Mouse (Mus musculus): ENCODE data around the gene Defb38.

The Defb38 gene

DNA sequence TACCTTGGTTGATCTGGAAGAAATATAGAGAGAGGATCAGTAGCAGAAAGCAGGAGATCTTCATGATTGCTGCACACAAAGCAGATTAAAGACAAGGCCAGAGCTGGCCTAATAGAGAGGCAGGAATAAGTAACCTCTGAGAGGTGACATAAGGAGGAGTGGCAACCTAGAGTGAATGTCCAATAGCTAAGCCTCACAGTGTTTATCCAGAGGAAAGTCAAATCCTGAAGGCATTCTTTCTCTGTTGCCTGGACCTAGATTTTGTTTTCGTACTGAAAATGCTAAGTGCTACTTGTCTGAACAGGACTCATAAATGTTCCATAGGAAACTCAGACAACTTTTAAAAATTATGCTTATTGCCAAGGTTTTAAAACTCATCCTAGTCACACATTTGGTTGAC is at the start of gene Defb38:
Gene Defb38 (minus strand): TSS at position 101 of the 400 bp plus-strand sequence.
- no peak for DNase-seq (ENCODE audit: low spot score)

GRCm38 (mm10) chr8:19066013-19066412 is 39.6 kb upstream of the Defb38 start:
- no peak for DNase-seq (ENCODE audit: low spot score)

- no peak for DNase-seq (ENCODE audit: low spot score)
These were observed 38.3 kb upstream of the Defb38 start, which contains the start of gene Defb39 for GRCm38 (mm10) chr8:19064710-19065109. Defb39 (minus strand) TSS chr8:19064810.

GRCm38 (mm10) chr8:19062891-19063290 is 36.5 kb upstream of the Defb38 start:
- DNase-seq (ENCODE audit: low spot score), result no peak

- DNase-seq (ENCODE audit: low spot score), result no peak
These were observed 18.9 kb upstream of the Defb38 start for GRCm38 (mm10) chr8:19045242-19045641.

All from ovary, postnatal 36 days (tissue).